Mouse (Mus musculus) urinary bladder, adult 18-20 months (tissue): ENCODE data around the gene Ldlrad1.
A peak's percentile ranks its signal among the peaks of the same experiment; 100 is the strongest.

Source experiments
- DNase-seq, 2 experiments: peaks; one replicate each; pipeline ENCODE4 v3.0.0; 2022; ENCODE audit warnings: low spot score in 2 of 2, mixed read lengths in 2 of 2

The Ldlrad1 gene

DNA sequence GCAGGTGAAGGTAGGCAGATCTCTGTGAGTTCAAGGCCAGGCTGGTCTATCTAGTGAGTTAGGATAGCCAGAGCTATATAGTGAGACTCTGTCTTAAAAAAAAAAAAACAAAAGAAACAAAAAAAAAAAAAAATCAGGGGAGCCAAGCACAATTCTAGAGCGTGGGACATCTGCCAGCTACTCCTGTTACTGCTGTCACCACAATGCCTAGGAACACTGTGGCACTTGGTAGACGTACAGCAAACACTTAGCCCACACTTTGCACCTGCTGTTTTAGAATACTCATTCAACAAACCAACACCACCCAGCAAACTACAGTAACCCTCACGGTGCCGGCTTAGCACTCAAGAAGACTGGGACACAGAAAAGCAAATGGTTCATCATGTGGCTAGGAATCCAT is 2.5 kb downstream of the Ldlrad1 start:
- DNase-seq: no peak

DNA sequence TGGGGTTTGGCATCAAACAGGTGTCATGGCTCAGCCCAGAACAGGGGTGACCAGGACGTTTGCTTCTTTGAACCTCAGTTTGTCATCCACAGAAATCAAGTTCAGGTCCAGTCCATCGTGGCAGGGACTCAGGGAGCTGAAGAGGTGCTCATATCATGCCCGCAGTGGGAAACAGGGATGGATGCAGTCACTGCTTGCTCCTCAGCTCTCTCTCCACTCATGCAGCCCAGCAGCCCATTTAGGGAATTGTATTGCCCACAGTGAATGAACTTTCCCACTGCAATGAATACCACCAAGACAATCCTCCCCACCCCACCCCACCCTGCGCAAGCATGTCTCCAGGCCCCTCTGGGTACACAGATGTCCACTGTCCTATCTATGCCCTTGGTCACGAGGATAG is 3.0 kb downstream of the Ldlrad1 start:
- no peak for DNase-seq

DNA sequence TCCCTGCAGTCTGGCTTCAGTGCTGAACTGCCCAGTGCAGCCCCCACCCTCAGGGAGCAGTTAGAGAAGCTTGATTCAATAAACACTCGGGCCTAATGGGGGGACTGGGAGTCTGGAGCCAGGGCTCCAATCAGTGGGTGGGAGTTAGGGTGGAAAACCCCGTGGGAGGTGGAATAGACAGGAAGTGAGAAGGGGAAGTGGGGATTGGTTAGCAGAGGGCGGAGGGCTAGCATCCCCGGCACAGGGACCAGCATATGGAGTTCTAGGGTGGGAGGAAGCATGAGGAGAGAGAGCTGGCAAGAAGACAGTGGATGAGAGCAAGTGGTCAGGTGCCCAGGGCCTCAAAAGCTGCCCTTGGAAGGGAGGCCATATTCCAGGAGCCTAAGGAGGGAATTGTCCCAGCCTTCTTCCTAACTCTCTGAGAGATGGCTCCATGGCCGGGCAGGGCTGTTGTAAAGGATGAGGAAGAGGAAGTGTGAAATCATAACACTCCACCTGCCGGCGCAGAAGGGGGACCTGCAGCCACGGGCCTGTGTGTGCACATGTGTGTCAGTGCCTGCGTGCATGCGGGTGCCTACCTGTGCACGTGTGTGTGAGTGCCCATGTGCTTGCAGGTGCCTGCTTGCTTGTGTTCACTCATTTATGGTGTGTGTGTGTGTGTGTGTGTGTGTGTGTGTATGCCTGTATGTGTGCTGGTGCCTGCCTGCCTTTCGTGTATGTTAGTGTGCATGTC is 4.5 kb downstream of the Ldlrad1 start:
- no peak for DNase-seq

DNA sequence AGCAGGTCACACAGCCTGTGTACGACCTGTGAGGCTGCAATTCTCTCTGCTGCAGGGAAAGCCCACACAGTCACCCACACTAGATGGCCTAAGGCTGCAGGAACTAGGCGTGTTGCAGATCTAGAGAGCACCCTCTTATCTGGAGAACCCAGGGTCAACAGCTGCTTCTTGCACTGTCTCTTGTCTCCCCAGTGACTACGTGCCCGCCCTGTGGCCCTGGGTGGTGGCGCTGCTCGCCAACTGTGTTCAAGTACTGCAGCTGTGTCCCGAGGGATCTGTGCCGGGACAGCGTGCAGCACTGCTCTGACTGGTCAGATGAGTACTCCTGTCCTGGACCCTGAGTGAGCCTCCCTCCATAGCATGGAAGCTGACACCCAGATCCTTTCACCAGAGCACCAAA is 8.6 kb downstream of the Ldlrad1 start:
- DNase-seq: no peak

DNA sequence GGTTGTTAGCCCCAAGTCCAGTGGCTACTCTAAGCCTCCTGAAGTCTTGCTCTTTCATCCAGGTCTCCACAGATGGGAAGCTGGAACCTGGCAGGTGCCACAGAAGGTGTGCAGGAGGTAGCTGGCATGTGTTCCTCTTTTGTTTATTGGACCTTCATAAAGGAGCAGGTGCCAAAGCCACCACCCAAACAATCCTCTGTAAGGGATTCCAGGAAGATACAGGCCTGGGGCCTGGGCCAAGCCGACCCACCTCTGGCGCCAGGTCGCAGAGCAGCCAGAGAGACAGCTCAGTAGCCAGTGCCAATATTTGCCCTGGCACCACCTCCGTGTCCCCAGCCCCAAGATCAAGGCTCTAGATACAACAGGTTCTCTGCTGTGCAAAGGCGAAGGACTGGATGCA is 12.5 kb downstream of the Ldlrad1 start:
- DNase-seq: no peak

DNA sequence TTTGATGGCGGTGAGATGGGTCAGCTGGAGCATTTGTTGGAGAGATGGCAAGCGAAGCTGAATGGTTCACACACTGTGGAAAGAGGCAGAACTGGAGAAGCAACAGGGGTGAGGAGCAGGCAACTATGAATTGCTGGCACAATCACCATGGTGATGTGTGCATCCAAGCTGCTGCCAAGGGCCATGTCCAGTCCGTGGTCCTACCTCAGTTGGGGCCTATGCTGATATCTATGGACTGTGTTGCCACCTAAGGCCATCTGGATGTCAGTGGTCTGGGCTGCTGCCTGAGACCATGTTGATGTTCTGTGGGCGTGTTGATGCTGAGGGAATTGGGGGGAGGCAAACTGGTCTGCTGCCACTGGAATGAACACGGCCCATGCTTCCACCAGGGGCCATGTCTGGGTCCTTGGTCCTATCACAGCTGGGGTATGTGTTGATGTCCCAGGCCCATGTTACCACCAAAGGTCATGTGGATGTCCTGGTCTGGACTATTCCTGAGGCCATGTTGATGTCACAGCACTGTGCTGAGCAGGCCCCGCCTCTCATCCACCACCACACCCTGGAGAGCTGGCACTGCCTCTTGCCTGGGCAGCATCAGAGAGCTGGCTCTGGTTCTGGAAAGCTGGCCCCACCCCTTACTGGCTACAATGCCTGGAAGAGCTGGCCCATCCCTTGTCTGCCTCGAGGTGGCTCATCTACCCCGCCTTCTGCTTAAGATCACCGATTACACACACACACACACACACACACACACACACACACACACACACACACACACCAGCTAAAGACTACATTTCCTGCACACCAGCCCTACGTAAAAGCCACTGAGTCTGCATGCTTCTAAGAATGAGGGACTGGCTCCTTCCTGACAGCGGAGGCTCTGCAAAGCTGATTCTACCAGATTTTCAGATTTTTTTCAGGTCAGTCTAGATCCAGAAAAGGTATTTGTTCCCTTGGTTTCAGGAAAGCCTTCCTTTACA is 14.5 kb downstream of the Ldlrad1 start:
- peak in 1 of 2 experiments; percentile 26 for DNase-seq

DNA sequence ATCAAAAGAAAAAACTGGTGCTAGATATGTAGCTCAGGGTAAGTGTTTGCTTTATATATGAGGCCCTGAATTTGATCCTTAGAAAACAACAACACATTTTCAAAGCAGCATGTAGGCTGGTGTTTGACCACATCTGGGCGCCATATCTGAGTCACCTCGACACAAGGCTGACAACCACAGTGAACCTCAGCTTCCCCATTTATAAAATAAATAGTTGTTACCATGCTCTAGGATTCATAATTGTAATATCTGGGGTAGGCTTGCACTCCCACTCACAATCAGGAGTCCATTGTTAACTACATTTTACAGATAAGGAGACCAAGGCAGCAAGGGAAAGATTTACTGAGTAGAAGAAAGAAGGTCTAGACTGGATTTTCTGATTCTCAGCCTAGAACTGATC is 17.3 kb downstream of the Ldlrad1 start:
- no peak for DNase-seq

DNA sequence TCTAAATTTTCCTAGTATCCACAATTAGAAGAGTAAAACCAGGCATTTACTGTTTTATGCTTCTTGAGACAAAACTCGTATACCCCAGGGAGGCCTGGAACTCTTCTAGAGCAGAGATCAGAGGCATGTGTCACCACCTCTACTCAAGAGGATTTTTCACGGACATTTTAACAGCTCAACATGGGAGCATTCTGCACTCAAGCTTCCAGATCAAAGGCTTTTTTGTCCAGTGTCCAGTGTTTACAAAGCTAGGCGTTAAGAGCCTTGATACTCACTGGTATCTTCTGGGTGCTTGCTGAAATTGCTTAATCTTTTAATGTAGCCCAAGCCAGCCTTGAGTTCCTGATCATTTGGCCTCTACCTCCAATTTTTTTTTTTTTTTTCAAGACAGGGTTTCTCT is 23.2 kb downstream of the Ldlrad1 start:
- DNase-seq: no peak

DNA sequence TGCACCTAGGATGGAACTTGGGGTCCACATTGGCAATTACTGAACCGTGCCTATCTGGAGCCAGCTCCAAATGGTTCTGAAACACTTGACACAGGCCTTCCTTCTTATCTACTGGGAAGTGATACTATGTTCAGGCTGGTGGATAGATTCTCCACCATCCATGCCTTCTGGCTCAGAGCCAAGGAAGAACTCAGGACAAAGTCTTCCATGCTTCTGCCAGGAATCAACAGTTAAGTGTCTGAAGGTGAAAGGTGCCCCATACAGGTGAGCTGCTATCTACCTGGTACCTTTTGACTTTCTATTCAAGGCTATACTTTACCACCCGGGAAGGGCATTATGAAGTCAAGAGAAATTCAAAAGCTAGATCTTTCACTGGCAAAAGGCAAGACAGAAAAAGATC is 29.3 kb downstream of the Ldlrad1 start:
- DNase-seq: no peak

DNA sequence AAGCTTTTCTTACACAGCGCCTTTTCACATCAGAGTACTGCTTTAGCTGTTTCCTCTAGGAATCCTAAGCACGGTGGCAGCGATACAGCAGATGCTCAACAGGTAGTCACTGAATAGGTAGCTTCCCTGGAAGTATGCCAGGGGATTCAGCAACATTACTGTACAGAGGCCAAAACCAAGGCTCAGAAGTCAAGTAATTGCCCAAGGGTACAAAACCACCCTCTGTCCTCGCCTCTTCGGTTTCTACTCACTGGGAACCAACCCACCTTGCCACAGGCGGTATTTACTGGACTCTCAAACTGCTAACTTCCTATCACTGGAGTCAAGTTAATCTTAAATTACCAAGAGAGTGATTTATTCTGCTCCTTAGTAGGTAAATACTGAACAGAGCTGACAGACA is 31.2 kb downstream of the Ldlrad1 start:
- no peak for DNase-seq

DNA sequence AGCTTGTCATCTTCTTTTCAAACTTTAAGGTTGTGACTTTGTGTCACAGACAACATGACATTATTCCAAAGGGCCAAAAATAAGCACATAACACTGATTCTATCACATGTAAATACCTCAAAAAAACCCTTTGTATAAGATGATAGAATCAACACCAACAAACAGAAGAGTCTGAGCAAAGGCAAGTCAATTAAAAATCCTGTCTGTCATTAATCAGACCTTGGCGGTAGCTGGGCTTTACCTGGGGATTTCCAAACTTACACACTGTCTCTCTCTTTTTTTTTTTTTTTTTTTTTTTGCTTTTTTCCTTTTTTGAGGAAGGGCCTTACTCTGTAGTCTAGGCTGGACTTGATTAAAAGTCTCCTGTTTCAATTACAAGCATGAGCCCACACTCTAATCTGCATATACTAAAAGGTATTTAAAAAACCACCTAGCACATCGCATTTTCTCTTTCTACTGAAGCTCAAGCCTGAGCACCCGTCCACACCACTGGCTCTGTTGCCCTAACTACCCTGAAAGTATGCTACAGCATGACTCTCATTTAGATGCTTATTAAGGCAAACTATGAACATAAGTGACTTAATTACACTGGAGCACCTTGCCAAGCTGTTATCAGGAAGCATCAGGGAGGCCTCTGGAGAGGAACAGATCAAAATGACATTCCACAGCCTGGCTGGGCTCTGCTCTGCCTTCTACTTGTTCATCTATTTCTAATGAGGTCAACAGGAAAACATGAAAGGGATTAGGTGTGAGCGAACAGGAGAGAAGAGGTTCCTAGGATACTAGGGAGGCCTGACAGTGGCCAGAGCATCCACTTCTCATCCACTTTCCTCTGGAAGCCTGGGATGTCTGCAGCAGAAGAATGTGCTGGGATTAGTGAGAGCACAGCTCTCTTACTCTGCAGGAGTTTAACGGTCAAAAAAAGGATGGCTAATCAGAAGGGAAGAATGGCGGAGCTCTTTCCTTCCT is 34.7 kb downstream of the Ldlrad1 start:
- no peak for DNase-seq

DNA sequence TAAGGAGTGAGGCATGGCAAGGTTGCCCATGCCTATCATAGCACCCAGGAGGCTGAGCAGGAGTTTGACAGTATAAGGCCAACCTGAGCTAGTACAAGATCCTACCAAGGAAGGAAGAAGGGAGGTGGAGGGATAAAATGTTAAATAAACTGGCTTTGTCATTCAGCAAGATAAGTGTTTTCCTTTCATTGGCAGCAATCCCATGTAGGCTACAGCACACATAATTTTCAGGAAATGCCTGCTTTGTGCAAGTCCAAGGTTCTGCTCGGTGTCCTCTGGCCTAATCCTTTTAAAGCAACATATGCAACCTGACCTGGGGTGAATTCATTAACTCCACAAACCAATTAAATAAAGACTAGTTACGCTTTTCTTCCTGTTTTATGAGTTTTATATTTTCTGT is 36.4 kb downstream of the Ldlrad1 start:
- DNase-seq: no peak

DNA sequence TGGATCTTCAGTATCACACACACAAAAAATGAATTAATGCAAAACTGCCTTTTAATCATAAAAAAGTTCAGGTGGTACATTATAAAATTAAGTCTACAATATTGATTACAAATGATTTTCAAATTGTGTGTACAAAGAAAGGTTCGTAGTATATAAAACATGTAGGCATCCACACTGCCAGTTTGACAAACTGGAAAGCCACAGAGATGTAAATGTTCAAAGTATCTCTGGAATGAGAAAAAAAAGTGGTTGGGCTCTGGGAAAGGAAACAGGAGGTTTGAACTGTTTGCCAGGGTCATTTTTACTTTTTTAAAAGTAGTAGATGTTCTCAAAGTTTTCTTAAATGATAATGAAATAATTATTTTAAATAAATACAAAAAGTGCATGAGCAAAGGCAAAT is 37.1 kb downstream of the Ldlrad1 start:
- DNase-seq: no peak

DNA sequence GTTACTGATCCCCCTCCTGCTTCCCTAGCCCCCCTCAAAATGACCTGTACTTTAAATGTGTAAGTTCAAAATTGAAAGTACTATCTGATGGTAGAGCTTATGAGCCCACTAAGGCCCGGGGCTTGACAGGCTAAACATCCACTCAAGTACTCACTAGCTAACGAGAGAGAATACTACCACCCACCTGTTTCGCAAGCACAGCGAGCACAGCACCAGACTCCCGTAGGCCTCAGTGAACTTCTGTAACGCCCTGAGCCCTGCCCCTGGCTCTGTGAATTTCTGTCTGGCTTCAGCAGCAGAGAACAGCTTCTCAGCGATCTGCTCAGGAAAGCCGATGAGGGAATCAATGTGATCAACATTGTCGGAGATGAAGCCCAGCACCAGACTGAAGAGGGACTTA is 38.1 kb downstream of the Ldlrad1 start:
- DNase-seq: no peak

DNA sequence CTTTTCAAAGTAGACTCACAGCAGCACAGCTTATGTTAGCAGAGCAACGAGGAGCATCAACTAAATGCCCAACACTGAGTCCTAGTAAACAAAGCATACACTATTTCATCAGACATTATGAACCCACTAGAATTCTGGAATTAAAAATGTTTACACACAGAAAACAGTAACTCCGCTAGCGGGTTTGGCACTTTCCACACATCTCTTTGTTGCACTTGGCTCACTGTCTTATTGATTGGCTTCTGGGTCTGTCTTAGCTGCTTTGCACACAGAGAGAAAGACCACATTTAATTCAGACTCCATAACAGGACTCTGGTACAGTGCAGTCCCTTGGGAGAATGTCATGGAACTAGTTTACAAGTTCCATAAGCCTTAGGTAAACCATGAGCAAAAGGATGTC is 39.1 kb downstream of the Ldlrad1 start:
- no peak for DNase-seq

DNA sequence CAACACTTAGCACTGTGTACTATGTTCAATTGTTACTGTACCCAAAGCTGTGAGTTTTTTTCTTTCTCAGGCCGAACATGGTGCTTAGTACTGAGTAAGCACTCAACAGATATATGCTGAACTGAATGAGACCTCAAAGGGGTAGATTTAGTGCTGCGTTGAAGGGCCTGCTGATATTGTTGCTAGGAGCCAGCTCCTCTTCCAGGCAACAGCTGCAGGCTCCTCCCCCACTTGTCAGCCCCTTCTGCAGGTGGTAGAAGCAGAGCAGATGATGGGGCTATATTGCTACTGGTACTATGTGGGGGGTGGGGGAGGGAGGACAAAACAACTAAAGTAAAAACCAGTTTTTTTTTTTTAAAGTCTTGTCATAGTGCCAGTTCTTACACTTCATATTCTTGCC is 40.5 kb downstream of the Ldlrad1 start:
- DNase-seq: no peak

DNA sequence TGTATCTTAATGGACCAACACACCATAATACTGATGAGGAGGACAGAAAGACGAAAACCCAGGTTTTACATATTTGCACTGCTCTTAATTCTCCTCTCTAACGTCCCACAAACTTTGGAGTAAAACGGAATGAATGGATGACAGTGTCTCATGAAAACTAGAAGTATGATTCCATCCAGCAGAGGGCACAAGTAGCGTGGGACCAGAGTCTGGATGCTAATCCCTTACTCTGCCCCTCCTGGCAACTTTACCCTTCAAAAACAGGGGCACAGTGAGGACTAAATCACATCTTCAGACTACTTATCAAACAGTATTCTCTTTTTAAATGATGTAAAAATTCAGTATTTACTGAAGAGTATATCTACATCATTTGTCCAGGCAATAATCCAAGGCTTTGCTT is 41.5 kb downstream of the Ldlrad1 start:
- no peak for DNase-seq

DNA sequence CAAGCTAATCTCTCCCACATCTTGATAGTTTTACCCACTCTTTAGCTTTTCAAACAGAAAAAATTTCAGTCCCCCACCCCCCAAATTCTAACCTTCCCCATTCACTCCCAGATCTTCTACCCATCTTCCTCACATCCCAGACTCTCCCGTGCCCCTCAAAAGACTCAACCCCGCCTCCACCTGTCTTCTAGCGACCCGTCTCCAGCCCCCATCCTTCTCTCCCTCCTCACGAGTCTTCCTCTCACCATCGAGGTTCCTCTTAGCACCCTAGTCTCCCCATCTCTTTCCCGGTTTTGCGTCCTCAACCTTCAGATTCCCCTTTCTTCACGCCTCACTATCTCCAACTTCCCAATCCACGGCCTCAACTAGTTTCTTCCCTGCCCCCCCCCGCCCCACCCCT is 43.5 kb downstream of the Ldlrad1 start:
- no peak for DNase-seq

DNA sequence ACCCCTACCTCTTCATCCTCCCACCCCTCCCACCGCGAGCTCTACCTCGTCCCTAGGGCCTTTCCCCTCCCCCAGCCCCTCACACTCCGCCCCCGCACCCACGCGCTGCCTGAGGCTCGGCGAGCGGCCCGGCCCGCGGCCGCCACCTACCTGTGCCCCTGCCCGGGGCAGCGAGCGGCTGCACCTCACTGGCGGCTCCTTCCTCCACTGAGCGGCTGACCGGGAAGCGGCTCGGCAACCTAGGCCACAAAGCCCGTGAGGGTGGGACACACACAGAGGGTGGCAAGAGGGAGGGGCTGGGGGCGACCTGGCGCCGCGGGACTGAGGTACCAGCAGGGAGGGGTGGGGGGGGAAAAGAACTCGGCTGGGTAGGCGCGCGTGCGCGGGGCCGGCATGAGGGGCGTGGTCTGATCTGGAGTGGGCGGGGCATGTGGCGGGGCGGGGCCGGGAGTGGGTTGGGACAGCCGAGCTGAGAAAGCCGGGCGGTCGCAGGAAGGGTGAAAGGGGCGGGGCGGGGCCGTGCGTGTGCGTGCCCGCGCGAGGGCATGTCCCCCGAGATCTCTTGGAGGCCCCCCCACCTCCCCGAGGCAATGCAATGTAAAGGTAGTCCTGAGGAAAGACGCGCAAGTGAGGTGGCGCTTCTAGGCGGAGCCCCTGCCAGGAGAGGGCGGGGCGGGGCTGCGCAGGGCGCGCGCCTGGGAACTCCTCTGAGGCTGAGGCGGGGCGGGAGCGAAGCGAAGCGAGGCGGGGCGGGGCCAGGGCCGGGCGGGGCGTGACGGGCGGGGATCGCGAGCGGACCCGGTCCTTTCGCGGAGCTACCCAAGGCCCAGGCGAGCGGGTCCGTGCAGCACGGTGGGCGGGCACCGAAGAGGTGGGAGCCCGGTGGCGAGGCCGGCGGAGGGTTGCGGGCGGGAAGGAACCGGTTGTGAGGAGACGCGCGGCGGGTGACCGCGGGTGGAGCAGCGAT is 44.4 kb downstream of the Ldlrad1 start, which contains the start of the genes Lrrc42 and Hspb11:
Gene Lrrc42 (minus strand): TSS at position 408 of the 967 bp plus-strand sequence.
Gene Hspb11 (plus strand): TSS at position 469 of the 967 bp plus-strand sequence.
- DNase-seq: peak; percentile 84 to 89

DNA sequence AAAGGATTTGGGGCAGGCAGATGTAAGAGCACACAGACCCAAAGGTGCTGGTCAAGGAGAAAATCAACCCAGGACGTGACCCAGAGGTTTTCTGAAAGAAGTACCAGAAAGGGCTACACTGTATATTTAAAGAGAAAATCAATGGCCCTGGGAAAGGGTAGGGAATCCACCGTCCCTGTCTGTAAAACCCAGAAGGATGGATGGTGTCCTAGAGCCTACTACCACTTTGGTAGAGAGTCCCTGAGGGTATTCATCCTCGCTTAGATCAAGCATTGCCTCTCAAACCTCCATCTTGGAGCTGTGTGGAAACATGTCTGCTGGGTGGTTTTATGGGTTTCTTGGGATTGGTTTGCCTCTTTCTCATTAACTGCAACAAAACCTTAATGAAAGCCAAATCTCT is 45.4 kb downstream of the Ldlrad1 start:
- DNase-seq: no peak
